Mouse (Mus musculus): ENCODE data around the gene Thap7.

Gene Thap7

GRCm38 (mm10) chr16:17530640-17531288, at the start of gene Thap7:
TSS of gene Thap7 (minus strand) at chr16:17531136.
- in situ Hi-C loops (cut with MboI; ENCODE audit: unreplicated experiment in 2 of 2) = loop anchor here in 1 of 2 experiments (5.0 kb wide), 1 partner anchor 128 kb away; no protein-coding TSS in a partner anchor

GRCm38 (mm10) chr16:17576825-17577215, 45.9 kb upstream of the Thap7 start:
- in situ Hi-C loops (cut with MboI; ENCODE audit: unreplicated experiment in 2 of 2) = no loop called here

GRCm38 (mm10) chr16:17575870-17576824, 45.2 kb upstream of the Thap7 start:
- in situ Hi-C loops (cut with MboI; ENCODE audit: unreplicated experiment in 2 of 2) = no loop called here

GRCm38 (mm10) chr16:17566186-17566585, 35.2 kb upstream of the Thap7 start:
- in situ Hi-C loops (cut with MboI; ENCODE audit: unreplicated experiment in 2 of 2) = loop anchor here (25.0 kb wide), 1 partner anchor 471 kb away; no protein-coding TSS in a partner anchor

DNA sequence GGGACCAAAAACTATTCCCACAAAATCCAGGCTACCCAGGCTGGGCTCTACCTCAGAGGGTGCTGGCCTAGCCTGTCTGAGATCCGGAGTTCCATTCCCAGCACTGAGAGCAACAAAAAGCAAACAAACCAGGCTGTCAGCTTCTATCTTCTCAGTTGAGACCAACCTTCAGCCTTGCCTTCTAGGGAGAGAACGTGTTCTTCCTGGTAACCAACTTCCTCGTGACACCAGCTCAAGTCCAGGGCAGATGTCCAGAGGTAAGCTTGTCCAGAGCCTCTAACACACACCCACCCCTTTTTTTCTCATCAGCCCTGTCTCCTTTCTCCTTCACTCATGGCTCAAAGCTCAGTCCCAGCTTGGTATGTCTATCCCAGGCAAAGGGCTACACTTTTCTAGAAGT, 33.8 kb upstream of the Thap7 start:
- in situ Hi-C loops (cut with MboI; ENCODE audit: unreplicated experiment in 2 of 2) = loop anchor here (25.0 kb wide), 1 partner anchor 473 kb away; no protein-coding TSS in a partner anchor

DNA sequence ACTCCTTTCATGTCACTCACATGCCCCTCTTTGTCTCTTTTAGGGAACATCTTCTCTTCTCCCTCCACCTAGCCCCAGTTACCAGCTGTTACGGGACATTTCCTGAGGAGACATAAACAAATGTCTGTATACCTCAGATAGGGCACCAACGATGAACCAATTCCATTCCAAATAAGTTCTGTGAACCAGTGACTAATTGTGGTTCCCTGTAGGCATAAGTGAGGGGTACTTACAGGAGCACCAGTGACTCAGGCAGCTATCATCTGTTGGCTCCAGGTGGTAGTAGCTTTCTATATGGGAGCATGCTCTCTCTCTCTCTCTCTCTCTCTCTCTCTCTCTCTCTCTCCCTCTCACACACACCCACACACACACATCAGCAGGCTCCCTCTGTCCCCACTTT, 33.3 kb upstream of the Thap7 start:
- in situ Hi-C loops (cut with MboI; ENCODE audit: unreplicated experiment in 2 of 2) = loop anchor here (25.0 kb wide), 1 partner anchor 473 kb away; no protein-coding TSS in a partner anchor

- in situ Hi-C loops (cut with MboI; ENCODE audit: unreplicated experiment in 2 of 2) = loop anchor here (25.0 kb wide), 1 partner anchor 474 kb away; no protein-coding TSS in a partner anchor
Measured at GRCm38 (mm10) chr16:17563580-17563979, 32.6 kb upstream of the Thap7 start.

GRCm38 (mm10) chr16:17561751-17562208, 30.8 kb upstream of the Thap7 start, which contains the start of gene P2rx6:
TSS of gene P2rx6 (plus strand) at chr16:17561885.
- in situ Hi-C loops (cut with MboI; ENCODE audit: unreplicated experiment in 2 of 2) = loop anchor here (25.0 kb wide), 1 partner anchor 476 kb away; no protein-coding TSS in a partner anchor

DNA sequence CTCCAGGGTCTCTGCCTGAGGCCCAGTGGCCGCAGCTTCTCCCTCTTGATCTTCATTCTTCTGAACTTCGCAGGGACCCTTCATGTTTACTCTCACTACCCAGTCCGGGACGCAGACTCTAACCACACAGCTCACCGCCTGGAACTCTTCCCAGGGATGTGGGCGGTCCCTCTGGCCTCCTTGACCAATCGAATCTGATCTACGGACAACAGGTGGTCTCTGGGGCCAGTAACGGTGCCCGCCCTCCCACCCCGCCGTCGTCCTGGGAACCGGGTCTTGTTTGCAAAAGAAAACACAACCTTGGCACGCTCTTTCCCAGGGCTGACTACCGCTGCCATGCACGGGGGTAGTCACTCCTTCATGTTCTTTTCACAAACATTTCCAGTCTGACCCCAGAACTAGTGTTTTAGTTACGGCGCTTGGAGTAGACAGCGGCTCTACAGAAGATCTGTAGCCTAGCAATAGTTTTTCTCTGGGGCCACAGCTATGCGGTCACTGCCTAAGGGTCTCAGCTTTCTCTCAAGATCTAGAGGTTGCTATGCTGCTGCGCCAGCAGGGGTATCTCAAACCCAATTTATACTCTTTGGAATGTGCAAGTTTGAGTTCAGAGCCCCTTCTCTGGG, 30.3 kb upstream of the Thap7 start, which contains the start of gene Lrrc74b:
Gene Lrrc74b (minus strand): TSS at position 120 of the 623 bp plus-strand sequence.
- in situ Hi-C loops (cut with MboI; ENCODE audit: unreplicated experiment in 2 of 2) = loop anchor here (25.0 kb wide), 1 partner anchor 476 kb away; no protein-coding TSS in a partner anchor

GRCm38 (mm10) chr16:17559396-17560027, 28.6 kb upstream of the Thap7 start:
- in situ Hi-C loops (cut with MboI; ENCODE audit: unreplicated experiment in 2 of 2) = loop anchor here (5.0 to 25.0 kb wide), 3 partner anchors 175 to 478 kb away; partner anchors contain the start of gene Med15 (in 1 of the 2)

DNA sequence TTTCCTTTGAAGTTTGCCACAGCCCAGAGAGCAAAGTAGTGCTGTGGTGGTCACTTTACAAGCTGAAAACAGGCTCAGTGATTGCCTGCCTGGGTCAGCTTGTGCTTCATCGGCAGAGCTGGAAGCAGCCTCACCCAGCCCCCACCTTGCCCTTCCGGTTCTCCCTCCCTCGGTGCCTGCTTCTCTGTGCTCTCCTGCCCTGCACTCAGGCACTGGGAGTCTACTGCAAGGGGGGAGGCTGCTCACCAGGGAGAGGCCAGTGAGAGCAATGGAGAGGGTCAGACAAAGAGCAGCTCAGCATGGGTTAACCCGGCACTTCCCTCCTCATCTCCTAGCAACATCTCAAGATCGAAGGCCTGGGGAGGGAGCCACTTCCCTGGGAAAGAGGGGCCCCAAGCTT, 27.9 kb upstream of the Thap7 start:
- in situ Hi-C loops (cut with MboI; ENCODE audit: unreplicated experiment in 2 of 2) = loop anchor here (5.0 to 25.0 kb wide), 3 partner anchors 176 to 478 kb away; partner anchors contain the start of gene Med15 (in 1 of the 2)

- in situ Hi-C loops (cut with MboI; ENCODE audit: unreplicated experiment in 2 of 2) = loop anchor here (5.0 to 25.0 kb wide), 3 partner anchors 177 to 479 kb away; partner anchors contain the start of gene Med15 (in 1 of the 2)
Measured at GRCm38 (mm10) chr16:17557947-17558480, 27.1 kb upstream of the Thap7 start.

DNA sequence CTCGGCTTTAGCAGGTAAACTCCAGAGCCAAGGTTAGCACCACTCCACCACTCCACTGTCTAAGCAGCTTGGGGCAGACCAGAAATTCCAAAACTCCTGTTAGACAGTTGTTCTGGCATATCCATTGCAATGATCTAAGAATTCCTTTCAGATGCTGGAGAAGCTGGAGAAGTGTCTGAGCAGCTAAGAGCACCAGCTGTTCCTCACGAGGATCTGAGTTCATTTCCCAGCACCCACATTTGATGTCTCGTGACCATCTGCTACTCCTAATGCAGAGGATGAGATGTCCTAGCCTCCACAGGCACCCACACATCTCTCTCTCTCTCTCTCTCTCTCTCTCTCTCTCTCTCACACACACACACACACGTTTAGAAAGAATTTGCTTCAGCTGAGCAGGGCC, 26.0 kb upstream of the Thap7 start:
- in situ Hi-C loops (cut with MboI; ENCODE audit: unreplicated experiment in 2 of 2) = loop anchor here (5.0 to 25.0 kb wide), 3 partner anchors 178 to 480 kb away; partner anchors contain the start of gene Med15 (in 1 of the 2)

GRCm38 (mm10) chr16:17556180-17556579, 25.2 kb upstream of the Thap7 start:
- in situ Hi-C loops (cut with MboI; ENCODE audit: unreplicated experiment in 2 of 2) = loop anchor here (5.0 to 25.0 kb wide), 3 partner anchors 179 to 481 kb away; partner anchors contain the start of gene Med15 (in 1 of the 2)

- in situ Hi-C loops (cut with MboI; ENCODE audit: unreplicated experiment in 2 of 2) = loop anchor here (5.0 to 25.0 kb wide), 3 partner anchors 180 to 483 kb away; partner anchors contain the start of gene Med15 (in 1 of the 2)
Measured at GRCm38 (mm10) chr16:17554702-17555101, 23.8 kb upstream of the Thap7 start.

- in situ Hi-C loops (cut with MboI; ENCODE audit: unreplicated experiment in 2 of 2) = loop anchor here (10.0 to 25.0 kb wide), 2 partner anchors 181 to 483 kb away; partner anchors contain the start of gene Med15 (in 1 of the 2)
Measured at GRCm38 (mm10) chr16:17553910-17554685, 23.2 kb upstream of the Thap7 start.

DNA sequence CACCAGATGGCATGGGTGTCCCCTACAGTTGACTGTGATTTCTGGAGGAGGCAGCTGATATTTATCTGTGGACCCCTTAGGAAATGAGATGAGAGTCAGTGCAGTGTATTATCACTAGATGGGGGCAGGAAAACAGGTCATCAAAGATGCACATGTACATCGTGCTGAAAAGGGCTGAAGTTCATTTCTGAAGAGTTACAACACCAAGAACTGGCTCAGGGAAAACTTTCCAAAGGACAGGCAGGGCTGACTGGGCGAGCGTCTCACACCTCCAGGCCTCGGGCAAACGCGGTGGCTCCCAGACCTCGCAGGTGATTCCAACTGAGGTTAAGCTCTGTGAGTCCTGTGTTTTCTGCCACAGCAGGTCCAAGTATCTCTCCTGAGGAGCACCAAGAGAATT, 21.9 kb upstream of the Thap7 start:
- in situ Hi-C loops (cut with MboI; ENCODE audit: unreplicated experiment in 2 of 2) = loop anchor here (10.0 to 25.0 kb wide), 2 partner anchors 182 to 484 kb away; partner anchors contain the start of gene Med15 (in 1 of the 2)

DNA sequence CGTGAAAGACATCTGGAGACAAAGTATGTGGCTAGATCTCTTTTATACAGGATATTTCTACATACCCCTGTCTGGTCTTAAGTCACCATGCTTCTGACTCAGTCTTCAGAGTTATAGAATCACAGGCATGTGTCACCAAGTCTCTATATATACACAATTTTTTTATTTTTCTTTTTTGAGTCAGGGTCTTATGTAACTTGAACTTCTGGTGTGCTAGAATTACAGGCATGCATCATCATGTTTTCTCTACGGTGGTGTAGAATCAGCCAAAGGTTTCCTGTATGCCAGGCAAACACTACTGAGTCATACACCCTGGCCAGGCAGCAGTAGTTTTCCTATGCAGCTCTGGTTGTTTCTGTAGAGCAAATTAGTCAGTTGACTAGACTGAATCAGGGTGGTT, 11.7 kb upstream of the Thap7 start:
- in situ Hi-C loops (cut with MboI; ENCODE audit: unreplicated experiment in 2 of 2) = no loop called here
